Mouse (Mus musculus) liver, embryonic 15.5 days (tissue): ENCODE data around the gene Cacnb1. TPM values are rescaled to one million over a fixed set of nuclear protein-coding genes. Genes with fewer than 3 reads are reported as not detected.
A peak's percentile ranks its signal among the peaks of the same experiment; 100 is the strongest.

Experiments
- ATAC-seq: fragments of 200-750 bp; cut with Nextera tagmentation; 2 replicates; pipeline ENCODE4 v1.8.0; 2017; ENCODE audit warnings: moderate number of reproducible peaks, mild to moderate bottlenecking, moderate library complexity; ENCODE audit not compliant: insufficient read depth
- H3K27ac ChIP-seq: fragments of 300-500 bp; sonication (generic); replicated peaks from 2 replicates; pipeline ENCODE4 v1.5.1; 2015; ENCODE audit warnings: mild to moderate bottlenecking, inconsistent platforms
- H3K27me3 ChIP-seq: fragments of 300-500 bp; sonication (generic); 2 replicates; pipeline ENCODE4 v1.6.1; 2015; ENCODE audit warnings: mild to moderate bottlenecking, inconsistent platforms
- H3K36me3 ChIP-seq: fragments of 300-500 bp; sonication (generic); replicated peaks from 2 replicates; pipeline ENCODE4 v1.6.1; 2015; ENCODE audit warnings: moderate library complexity, mild to moderate bottlenecking, inconsistent platforms
- H3K4me1 ChIP-seq: fragments of 300-500 bp; sonication (generic); replicated peaks from 2 replicates; pipeline ENCODE4 v1.6.1; 2015; ENCODE audit warnings: inconsistent platforms
- H3K4me2 ChIP-seq: fragments of 300-500 bp; sonication (generic); 2 replicates; pipeline ENCODE4 v1.6.1; 2015; ENCODE audit warnings: moderate library complexity, mild to moderate bottlenecking, inconsistent platforms
- H3K4me3 ChIP-seq: fragments of 300-500 bp; sonication (generic); replicated peaks from 2 replicates; pipeline ENCODE4 v1.5.1; 2015; ENCODE audit warnings: mild to moderate bottlenecking, inconsistent platforms
- H3K9ac ChIP-seq: fragments of 300-500 bp; sonication (generic); 2 replicates; pipeline ENCODE4 v1.6.1; 2015; ENCODE audit warnings: moderate library complexity, mild to moderate bottlenecking, inconsistent platforms
- H3K9me3 ChIP-seq: fragments of 300-500 bp; sonication (generic); replicated peaks from 2 replicates; pipeline ENCODE4 v1.6.1; 2016; ENCODE audit warnings: inconsistent platforms
- WGBS: fragments of 180-500 bp; shearing (Covaris S2); methylation state at CpG from one replicate; pipeline ENCODE4 v1.1.7; 2015; ENCODE audit warnings: mixed read lengths; ENCODE audit not compliant: insufficient replicate concordance; 5-methylcytosine and 5-hydroxymethylcytosine counted together
- polyA plus RNA-seq: library from polyadenylated mRNA; unstranded; fragments of >200 nt; fragmentation: Nextera tagmentation; extraction: Ambion mirVana; gene quantifications from 2 replicates; pipeline ENCODE4 v1.2.1, GENCODE M21; 2015

Cacnb1 gene
- 1.1 and 1.6 TPM in 2 replicates for polyA plus RNA-seq

GRCm38 (mm10) chr11:98022555-98023371 is at the start of gene Cacnb1:
Gene Cacnb1 (minus strand): TSS chr11:98023034.
- H3K4me2 ChIP-seq = peak within 1 kb of the TSS; percentile 90
- peaks cover 38% of the 10 kb centered on the region for H3K4me1 ChIP-seq
- WGBS = 2% methylated on average over 52 of the region's 52 CpGs
- no peaks in the 10 kb centered on the region for H3K36me3 ChIP-seq
- H3K9ac ChIP-seq = peak within 1 kb of the TSS; percentile 58
- ATAC-seq = no peak
- H3K27me3 ChIP-seq = peaks cover 57% of the 10 kb centered on the region
- no peaks in the 10 kb centered on the region for H3K9me3 ChIP-seq
- peak within 1 kb of the TSS; percentile 33; the same call in 1 of the 2 replicates for H3K27ac ChIP-seq
- peak within 1 kb of the TSS; percentile 59 for H3K4me3 ChIP-seq

- Histone ChIP-seq H3K4me1 (no peaks in the 10 kb centered on the region), H3K9me3 (no peaks in the 10 kb centered on the region), H3K9ac (no peak overlapping the region), H3K36me3 (no peaks in the 10 kb centered on the region), H3K4me2 (no peak overlapping the region), H3K27me3 (no peaks in the 10 kb centered on the region), H3K4me3 (no peak overlapping the region), H3K27ac (no peak overlapping the region)
- 85% methylated on average over 21 of the region's 21 CpGs for WGBS
- no peak for ATAC-seq
These were observed 44.4 kb upstream of the Cacnb1 start for GRCm38 (mm10) chr11:98067255-98067654.

GRCm38 (mm10) chr11:98066201-98066600 is 43.4 kb upstream of the Cacnb1 start:
- 77% methylated on average over 12 of the region's 12 CpGs for WGBS
- no peak overlapping the region for H3K4me2 ChIP-seq
- H3K9ac ChIP-seq = no peak overlapping the region
- no peaks in the 10 kb centered on the region for H3K36me3 ChIP-seq
- ATAC-seq = no peak
- no peak overlapping the region for H3K27ac ChIP-seq
- no peaks in the 10 kb centered on the region for H3K4me1 ChIP-seq
- H3K27me3 ChIP-seq = no peaks in the 10 kb centered on the region
- H3K9me3 ChIP-seq = no peaks in the 10 kb centered on the region
- H3K4me3 ChIP-seq = no peak overlapping the region

- WGBS = 44% methylated on average over 6 of the region's 6 CpGs
- Histone ChIP-seq H3K4me2 (no peak overlapping the region), H3K9me3 (no peaks in the 10 kb centered on the region), H3K4me1 (no peaks in the 10 kb centered on the region), H3K27me3 (peaks cover 25% of the 10 kb centered on the region), H3K27ac (no peak overlapping the region), H3K4me3 (no peak overlapping the region), H3K36me3 (no peaks in the 10 kb centered on the region), H3K9ac (no peak overlapping the region)
- no peak for ATAC-seq
These were observed 39.2 kb upstream of the Cacnb1 start for GRCm38 (mm10) chr11:98061904-98062562.

GRCm38 (mm10) chr11:98061441-98061840 is 38.6 kb upstream of the Cacnb1 start:
- no peaks in the 10 kb centered on the region for H3K36me3 ChIP-seq
- WGBS = 39% methylated on average over 3 of the region's 3 CpGs
- ATAC-seq = no peak

GRCm38 (mm10) chr11:98060104-98060692 is 37.4 kb upstream of the Cacnb1 start:
- Histone ChIP-seq H3K27ac (no peak overlapping the region), H3K9me3 (no peaks in the 10 kb centered on the region), H3K9ac (no peak overlapping the region), H3K4me2 (no peak overlapping the region), H3K4me1 (no peaks in the 10 kb centered on the region), H3K36me3 (no peaks in the 10 kb centered on the region), H3K4me3 (no peak overlapping the region), H3K27me3 (peaks cover 40% of the 10 kb centered on the region)
- WGBS = 61% methylated on average over 5 of the region's 5 CpGs
- no peak for ATAC-seq

More at GRCm38 (mm10) chr11:98061441-98061840, 38.6 kb upstream of the Cacnb1 start:
- H3K27me3 ChIP-seq = peaks cover 31% of the 10 kb centered on the region
- H3K4me2 ChIP-seq = no peak overlapping the region
- H3K9me3 ChIP-seq = no peaks in the 10 kb centered on the region
- H3K4me3 ChIP-seq = no peak overlapping the region
- H3K9ac ChIP-seq = no peak overlapping the region
- no peaks in the 10 kb centered on the region for H3K4me1 ChIP-seq
- no peak overlapping the region for H3K27ac ChIP-seq

- no peak overlapping the region for H3K27ac ChIP-seq
- H3K4me3 ChIP-seq = no peak overlapping the region
- H3K36me3 ChIP-seq = no peaks in the 10 kb centered on the region
- no peak for ATAC-seq
- no peaks in the 10 kb centered on the region for H3K4me1 ChIP-seq
- no peak overlapping the region for H3K9ac ChIP-seq
- peaks cover 45% of the 10 kb centered on the region for H3K27me3 ChIP-seq
- no peaks in the 10 kb centered on the region for H3K9me3 ChIP-seq
- no peak overlapping the region for H3K4me2 ChIP-seq
- 63% methylated on average over 7 of the region's 7 CpGs for WGBS
These were observed 36.8 kb upstream of the Cacnb1 start for GRCm38 (mm10) chr11:98059662-98060061.

- Histone ChIP-seq H3K36me3 (no peaks in the 10 kb centered on the region), H3K4me1 (peaks cover under 1% of the 10 kb centered on the region; the same call in 1 of the 2 replicates), H3K4me2 (no peak overlapping the region), H3K9ac (no peak overlapping the region), H3K4me3 (no peak overlapping the region), H3K27ac (no peak overlapping the region), H3K9me3 (no peaks in the 10 kb centered on the region), H3K27me3 (peaks cover 60% of the 10 kb centered on the region)
- WGBS = 65% methylated on average over 5 of the region's 5 CpGs
- ATAC-seq = no peak
These were observed 35.2 kb upstream of the Cacnb1 start for GRCm38 (mm10) chr11:98057998-98058397.

GRCm38 (mm10) chr11:98057466-98057865 is 34.6 kb upstream of the Cacnb1 start:
- Histone ChIP-seq H3K36me3 (no peaks in the 10 kb centered on the region), H3K9me3 (no peaks in the 10 kb centered on the region), H3K9ac (no peak overlapping the region), H3K4me2 (no peak overlapping the region), H3K4me1 (peaks cover 6% of the 10 kb centered on the region; the same call in 1 of the 2 replicates), H3K27ac (no peak overlapping the region), H3K27me3 (peaks cover 65% of the 10 kb centered on the region), H3K4me3 (no peak overlapping the region)
- WGBS = 26% methylated on average over 9 of the region's 9 CpGs
- no peak for ATAC-seq

GRCm38 (mm10) chr11:98052989-98053834 is 30.4 kb upstream of the Cacnb1 start, which contains the start of gene Stac2:
Gene Stac2 (minus strand): TSS chr11:98053462.
- Histone ChIP-seq H3K27me3 (peaks cover 88% of the 10 kb centered on the region), H3K4me2 (peak within 1 kb of the TSS; percentile 50), H3K4me1 (peaks cover 10% of the 10 kb centered on the region; the same call in 1 of the 2 replicates)

More at GRCm38 (mm10) chr11:98052989-98053834, 30.4 kb upstream of the Cacnb1 start, which contains the start of gene Stac2:
- Histone ChIP-seq H3K4me3 (peak within 1 kb of the TSS; percentile 31), H3K36me3 (no peaks in the 10 kb centered on the region), H3K27ac (no peak within 1 kb of the TSS), H3K9ac (no peak within 1 kb of the TSS), H3K9me3 (no peaks in the 10 kb centered on the region)
- 1% methylated on average over 48 of the region's 48 CpGs for WGBS
- ATAC-seq = peak; percentile 22; the same call in 1 of the 2 replicates
